Mouse (Mus musculus) gastrocnemius, adult 2 months (tissue): ENCODE results near the gene Btbd2. TPM values are rescaled to one million over a fixed set of nuclear protein-coding genes. Genes with fewer than 3 reads are reported as not detected.

Source experiments
- DNase-seq: peaks from one replicate; pipeline ENCODE4 v3.0.0; 2022
- H3K27ac ChIP-seq: fragments of 200-600 bp; 2 replicates; pipeline ENCODE4 v1.8.1; 2022; ENCODE audit warnings: mild to moderate bottlenecking
- H3K4me3 ChIP-seq: fragments of 200-600 bp; 2 replicates; pipeline ENCODE4 v1.8.1; 2022; ENCODE audit warnings: mild to moderate bottlenecking, moderate library complexity
- CTCF ChIP-seq: fragments of 200-600 bp; IDR thresholded peaks from 2 replicates; pipeline ENCODE4 v1.8.1; 2022; ENCODE audit warnings: antibody characterized with exemption, mild to moderate bottlenecking, moderate library complexity
- intact Hi-C: fragments of 180-260 bp; cut with DNase I; formaldehyde crosslinking; loops from one replicate; pipeline ENCODE4 v1.15.1; 2025
- total RNA-seq, 2 experiments: library from RNA; stranded (reverse); gene quantifications; 2 replicates each; pipeline ENCODE4 v1.2.3; 2021

The Btbd2 gene
- total RNA-seq, 2 experiments from 2014 or later = 34.7 to 40.0 TPM

DNA sequence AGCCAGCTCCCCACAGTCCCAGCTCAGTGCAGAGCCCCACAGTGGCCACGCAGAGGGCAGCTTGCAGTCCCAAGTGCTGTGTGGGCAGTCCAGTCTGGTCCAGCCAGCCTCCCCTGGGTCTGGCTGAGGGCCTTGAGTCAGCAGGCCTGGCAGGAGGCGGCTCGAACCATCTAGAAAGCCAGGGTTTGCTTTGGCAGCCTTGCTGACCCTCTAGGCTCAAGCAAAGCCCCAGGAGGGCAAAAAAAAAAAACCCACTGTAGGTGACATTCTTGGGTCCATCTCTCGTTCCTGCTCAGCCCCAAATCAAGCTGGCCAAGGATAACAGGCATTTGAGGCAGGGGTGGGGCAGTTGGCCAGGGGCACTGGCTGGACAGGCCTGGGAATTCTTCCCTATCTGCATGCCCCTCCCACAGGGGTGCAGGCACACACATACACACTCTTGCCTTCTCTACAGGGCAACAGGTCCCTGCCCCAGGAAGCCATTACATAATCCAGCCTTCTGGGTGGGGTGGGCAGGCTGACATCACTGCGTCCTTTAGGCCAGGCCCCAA lies 17.4 kb upstream of the Btbd2 start:
- DNase-seq = peak; percentile 78
- intact Hi-C loops = no loop called here
- H3K4me3 ChIP-seq = peak overlapping the region; percentile 98
- no peak for TF ChIP-seq CTCF
- H3K27ac ChIP-seq = peak overlapping the region; percentile 99

DNA sequence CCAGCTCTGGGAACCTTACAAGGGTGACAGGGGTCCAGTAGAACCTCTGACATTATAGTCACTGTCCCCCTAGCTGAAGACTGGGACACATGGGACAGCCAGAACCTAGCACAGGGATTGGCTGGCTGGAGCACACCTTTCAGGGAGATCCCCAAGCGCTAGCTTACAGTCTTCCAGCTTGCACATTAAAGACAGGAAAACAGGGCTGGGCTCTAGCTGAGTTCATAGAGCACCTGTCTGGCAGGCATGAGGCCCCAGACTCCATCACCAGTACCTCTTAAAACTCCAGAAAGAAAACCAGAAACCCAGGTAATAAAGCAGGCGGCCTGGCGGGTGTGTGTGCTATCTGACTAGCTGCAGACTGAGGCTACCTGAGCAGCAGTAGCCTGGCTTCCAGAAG lies 16.8 kb upstream of the Btbd2 start:
- peak overlapping the region; percentile 98 for H3K4me3 ChIP-seq
- H3K27ac ChIP-seq = peak overlapping the region; percentile 99

DNA sequence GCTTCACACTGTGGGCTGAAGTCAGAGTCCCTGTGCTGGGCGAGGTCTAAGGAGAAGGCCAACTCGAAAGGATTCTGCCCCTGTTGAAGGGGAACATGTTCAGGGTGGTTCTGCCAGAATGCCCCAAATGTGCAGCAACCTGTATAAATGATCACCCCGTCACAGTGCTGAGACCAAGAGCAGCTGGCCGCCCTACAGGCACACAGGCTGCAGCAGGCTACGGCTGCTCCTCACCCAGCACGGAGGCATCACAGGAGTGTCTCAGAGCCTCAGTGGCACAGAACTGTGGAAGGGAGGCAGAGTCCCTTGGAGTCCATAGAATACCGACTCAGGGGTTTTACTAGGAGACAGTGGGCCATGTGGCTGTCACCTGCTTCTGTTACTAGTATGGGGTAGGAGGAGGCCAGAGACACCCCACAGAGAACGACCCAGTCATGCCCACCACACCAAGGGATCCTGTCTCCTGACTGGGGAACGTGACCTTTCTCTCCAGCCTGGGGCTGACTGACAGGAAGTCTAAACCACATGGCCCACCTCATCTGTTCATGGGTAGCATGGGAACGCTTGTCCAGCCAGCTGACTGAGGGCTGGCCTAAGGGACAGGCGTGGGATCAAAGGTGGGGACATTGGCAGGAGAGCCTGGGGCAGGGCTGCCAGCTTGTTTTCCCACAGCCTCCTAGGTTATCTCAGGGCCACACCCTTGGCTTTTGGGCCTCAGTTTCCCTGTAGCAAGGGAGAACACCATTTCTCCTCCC lies 15.2 kb upstream of the Btbd2 start:
- no peak for TF ChIP-seq CTCF
- Histone ChIP-seq H3K4me3 (peak overlapping the region; percentile 98), H3K27ac (peak overlapping the region; percentile 99)
- DNase-seq = peak; percentile 79
- intact Hi-C loops = no loop called here

More for the DNA sequence above, 16.8 kb upstream of the Btbd2 start:
- intact Hi-C loops = no loop called here
- TF ChIP-seq CTCF = no peak
- DNase-seq = no peak

DNA sequence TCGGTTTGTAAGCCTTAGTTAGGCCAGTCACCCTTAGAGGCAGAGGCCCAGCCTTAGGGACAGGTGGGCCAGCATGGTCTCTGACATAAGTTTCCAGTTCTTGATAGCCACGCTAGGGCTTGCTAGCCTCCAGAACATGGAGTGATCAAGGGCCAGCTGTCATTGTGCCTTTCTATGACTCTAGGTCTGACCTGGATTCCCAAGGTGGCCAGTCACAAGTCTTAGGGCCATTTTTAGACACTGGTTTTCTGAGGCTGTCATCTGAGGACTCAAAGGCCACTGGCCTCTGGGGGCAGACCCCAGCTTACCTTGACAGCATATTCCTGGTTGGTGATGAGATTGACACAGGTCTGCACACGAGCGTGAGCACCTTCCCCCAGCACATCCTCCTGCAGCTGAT lies 14.4 kb upstream of the Btbd2 start:
- intact Hi-C loops = no loop called here
- peak; percentile 83 for DNase-seq
- TF ChIP-seq CTCF = no peak
- H3K4me3 ChIP-seq = peak overlapping the region; percentile 98
- H3K27ac ChIP-seq = peak overlapping the region; percentile 99

DNA sequence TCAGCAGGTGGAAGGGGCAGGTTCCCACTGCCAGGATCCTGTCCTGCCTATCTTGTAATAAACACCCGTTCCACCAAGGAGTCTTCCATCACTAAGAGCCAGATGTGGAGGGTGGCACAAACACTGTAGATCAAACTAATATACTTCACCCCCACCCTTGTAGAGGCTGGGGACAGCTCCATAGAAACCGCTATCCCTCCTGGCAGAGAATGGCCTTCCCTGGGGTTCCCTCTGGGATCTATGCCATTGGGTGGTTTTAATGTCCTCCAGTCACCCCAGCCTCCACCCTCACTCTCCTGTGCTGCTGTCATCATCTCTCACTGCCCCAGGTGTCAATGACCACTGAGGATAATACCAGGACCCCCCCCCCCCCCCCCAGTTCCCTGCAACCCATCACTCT lies 13.7 kb upstream of the Btbd2 start:
- intact Hi-C loops = no loop called here
- H3K27ac ChIP-seq = peak overlapping the region; percentile 99
- no peak for TF ChIP-seq CTCF
- DNase-seq = peak; percentile 45
- peak overlapping the region; percentile 98 for H3K4me3 ChIP-seq

DNA sequence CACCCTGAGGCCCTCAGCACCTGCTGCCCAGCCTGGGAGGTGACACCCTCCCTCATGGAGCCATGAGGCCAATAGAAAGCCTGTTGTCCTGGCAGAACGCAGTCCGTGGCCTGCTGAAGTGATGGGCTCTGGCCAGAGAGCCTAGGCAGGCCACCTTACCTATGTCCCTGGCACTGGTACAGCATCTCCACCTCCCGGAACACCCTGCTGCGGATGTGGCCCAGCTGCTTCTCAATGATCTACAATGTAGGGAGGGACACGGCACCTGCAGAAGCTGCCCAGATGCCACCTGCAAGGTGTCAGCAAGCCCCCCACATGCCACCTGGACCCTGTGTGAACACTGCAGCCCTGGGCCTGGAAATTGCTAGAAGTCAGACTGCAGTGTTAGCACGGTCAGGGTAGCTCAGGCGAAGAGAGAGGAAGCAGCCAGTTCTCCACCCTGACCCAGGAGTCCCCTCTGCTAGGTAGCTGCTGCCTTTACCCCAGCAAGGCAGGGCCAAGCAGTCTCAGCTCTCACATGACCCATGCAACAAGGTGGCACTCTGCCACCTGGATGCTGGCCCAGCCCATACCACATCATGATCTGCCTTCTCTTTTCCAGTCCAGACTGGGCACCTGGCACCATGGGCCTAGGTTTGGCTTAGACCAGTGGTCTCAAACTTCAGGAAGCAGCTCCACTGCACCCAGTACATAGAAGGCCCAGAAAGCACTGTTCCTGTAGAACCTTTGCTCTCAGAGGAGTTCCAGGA lies 13.0 kb upstream of the Btbd2 start:
- peak; percentile 91 for DNase-seq
- Histone ChIP-seq H3K27ac (peak overlapping the region; percentile 99), H3K4me3 (peak overlapping the region; percentile 98)
- intact Hi-C loops = no loop called here
- no peak for TF ChIP-seq CTCF

DNA sequence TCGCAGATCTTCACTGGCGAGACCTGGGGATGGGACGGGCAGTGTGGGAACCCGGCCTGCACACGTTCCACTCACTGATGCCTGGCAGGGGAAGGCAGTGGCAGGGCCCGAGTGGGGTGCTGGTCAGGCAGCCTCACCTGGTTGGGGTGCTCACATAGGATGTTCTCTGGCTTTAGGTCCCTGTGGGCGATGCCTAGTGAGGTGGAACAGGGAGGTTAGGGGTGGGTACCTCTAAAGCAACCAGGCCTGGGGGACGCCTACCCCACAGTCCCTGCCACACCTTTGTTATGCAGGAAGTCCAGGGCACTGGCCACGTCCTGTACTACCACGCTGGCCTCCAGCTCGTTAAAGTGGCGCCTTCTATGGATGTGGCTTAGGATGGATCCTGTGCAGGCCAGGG lies 12.1 kb upstream of the Btbd2 start:
- Histone ChIP-seq H3K4me3 (peak overlapping the region; percentile 98), H3K27ac (peak overlapping the region; percentile 99)
- intact Hi-C loops = no loop called here
- no peak for TF ChIP-seq CTCF
- no peak for DNase-seq

DNA sequence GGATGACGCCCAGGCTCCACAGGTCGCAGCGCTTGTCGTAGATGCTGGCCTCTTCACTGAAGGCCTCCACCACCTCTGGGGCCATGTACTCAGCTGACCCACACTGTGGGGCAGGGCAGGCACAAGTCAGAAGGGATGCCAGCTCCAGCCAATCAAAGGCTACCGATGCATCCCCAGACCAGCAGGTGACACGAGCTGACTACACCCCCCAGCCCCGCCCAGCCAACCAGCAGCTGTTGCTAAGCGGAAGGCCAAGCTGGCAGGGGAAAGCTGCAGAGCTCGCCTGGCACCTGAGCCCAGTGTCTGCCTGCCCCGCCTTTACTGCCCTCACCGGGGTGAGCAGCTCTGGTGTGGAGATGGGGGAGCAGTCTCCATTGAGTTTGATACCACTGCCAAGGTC lies 11.7 kb upstream of the Btbd2 start:
- TF ChIP-seq CTCF = no peak
- DNase-seq = peak; percentile 94
- peak overlapping the region; percentile 99 for H3K27ac ChIP-seq

DNA sequence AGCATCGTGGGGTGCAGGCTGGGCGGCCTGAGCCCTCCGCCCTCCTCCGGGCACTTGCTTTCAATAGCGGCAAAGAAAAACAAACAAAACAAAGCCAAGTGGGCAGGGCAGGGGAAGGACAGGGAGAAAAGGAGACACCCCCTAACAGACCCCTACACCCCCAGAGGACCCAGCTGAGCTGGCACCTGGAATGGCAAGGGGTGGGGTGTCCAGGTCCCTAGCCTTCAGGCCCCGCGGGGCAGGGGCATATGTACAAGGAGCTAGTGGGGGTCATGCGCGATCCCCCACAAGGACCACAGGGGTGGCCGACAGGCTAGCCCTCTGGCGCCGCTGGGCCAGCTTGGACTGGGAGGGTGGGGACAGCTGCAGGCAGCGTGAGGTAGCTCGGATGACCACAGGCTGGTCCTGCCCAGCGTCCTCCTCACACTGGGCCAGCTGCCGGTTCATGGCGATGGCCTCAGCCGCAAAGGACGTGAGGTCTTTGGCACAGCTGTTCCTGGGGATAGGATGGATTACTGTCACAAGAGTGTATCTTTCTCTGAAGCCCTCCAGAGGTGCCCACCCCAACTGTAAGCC lies 10.1 kb upstream of the Btbd2 start:
- peak overlapping the region; percentile 99 for H3K27ac ChIP-seq
- peak overlapping the region; percentile 98 for H3K4me3 ChIP-seq
- peak; percentile 90 for DNase-seq
- intact Hi-C loops = no loop called here
- TF ChIP-seq CTCF = no peak

More for the DNA sequence above, 11.7 kb upstream of the Btbd2 start:
- peak overlapping the region; percentile 98 for H3K4me3 ChIP-seq
- intact Hi-C loops = no loop called here

DNA sequence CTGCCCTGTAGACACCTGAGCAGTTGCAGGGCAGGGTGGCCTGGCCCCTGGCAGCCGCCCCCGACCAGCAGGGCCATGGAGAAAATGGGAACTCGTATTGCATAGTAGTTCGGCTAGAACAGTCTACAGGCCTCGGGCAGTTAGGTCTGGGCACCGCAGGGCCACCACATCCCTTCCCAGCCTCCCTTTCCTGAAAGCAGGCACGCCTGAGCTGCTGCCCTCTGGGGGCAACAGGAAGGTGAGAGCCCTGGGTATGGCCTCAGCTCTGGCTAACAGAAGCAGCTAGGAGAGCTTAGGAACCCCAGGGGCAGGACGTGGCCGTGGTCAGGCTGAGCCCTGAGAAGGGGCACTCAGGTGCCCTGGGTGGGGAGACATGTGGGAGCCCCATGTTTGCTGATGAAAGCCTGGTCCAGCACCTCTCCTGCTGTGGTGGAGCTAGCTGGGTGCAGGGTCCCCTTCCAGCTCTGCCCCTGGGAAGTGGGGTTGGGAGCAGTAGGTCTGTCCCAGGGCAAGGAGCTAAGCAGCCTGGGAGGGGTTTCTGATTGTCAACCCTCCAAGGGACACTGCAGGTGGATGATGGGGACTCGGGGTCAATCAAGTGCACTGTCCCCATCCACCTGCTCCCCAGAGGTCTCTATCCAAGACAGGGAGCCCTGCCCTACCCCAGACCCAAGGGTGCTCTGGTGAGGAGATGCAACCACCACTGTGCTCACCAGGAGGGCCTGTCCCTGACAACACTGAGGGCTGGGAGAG lies 9.3 kb upstream of the Btbd2 start:
- peak overlapping the region; percentile 98 for H3K4me3 ChIP-seq
- intact Hi-C loops = no loop called here
- TF ChIP-seq CTCF = peak; percentile 15; the same call in 1 of the 2 replicates
- DNase-seq = peak; percentile 57
- H3K27ac ChIP-seq = peak overlapping the region; percentile 99

DNA sequence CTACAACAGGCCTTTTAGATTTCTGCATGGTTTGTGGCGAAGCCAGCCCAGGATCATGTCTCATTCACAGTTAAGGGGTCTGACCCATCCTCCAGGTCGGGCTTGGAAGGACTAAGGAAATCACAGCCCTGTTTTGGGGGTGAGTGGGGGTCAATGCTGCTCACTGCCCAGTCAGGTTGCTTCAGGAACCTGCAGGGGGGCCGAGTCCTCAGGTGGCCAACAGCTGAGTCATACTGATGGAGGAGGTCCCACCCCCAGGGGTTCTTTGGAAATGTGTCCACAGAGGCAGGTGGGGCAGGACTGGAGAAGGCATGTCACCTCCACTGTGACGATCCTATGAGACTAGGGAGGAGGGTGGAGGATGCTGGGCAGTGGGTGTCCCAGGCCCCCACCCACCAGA lies 8.6 kb upstream of the Btbd2 start:
- DNase-seq = peak; percentile 63
- no peak for TF ChIP-seq CTCF
- peak overlapping the region; percentile 99 for H3K27ac ChIP-seq
- peak overlapping the region; percentile 98 for H3K4me3 ChIP-seq
- intact Hi-C loops = no loop called here

DNA sequence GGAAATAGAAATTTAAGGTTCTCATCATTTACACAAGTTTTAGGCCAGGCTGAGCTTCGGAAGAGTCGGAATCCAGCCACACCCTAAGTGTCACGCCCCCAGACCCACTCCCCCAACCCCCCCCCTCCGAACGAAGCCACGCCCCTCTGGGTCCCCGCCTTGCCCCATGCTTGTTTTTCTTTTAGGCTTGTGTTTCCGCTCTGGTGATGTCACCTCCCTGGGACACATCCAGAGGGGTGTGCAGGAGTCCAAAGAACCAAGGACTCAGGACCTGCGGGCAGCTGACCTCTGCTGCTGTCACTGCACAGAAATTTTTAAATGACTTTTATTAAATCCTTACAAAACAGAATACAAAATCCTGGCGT lies 8.1 kb upstream of the Btbd2 start:
- Histone ChIP-seq H3K4me3 (peak overlapping the region; percentile 98), H3K27ac (peak overlapping the region; percentile 99)
- no peak for TF ChIP-seq CTCF
- DNase-seq = peak; percentile 93
- intact Hi-C loops = no loop called here
